Mouse (Mus musculus) midbrain, postnatal 0 days (tissue): ENCODE measurements at regions not wholly inside any gene's neighbourhood (a gene's known extent, or its start where the extent isn't known, plus 50 kb on each side); places are given as distances from the start of the nearest gene placed in this dataset.
A peak's percentile ranks its signal among the peaks of the same experiment; 100 is the strongest.

Source experiments
- ATAC-seq: fragments of 200-750 bp; cut with Nextera tagmentation; 2 replicates; pipeline ENCODE4 v1.8.0; 2017; ENCODE audit warnings: moderate number of reproducible peaks, mild to moderate bottlenecking, moderate TSS enrichment, moderate library complexity; ENCODE audit not compliant: low FRiP score
- DNase-seq: peaks from one replicate; pipeline ENCODE4 v3.0.0-alpha.2; 2015; ENCODE audit warnings: low spot score
- H3K27ac ChIP-seq: fragments of 300-500 bp; sonication (generic); 2 replicates; pipeline ENCODE4 v1.5.1; 2014; ENCODE audit warnings: low read depth, mild to moderate bottlenecking, low read length, mixed read lengths
- H3K27me3 ChIP-seq: fragments of 300-500 bp; sonication (generic); 2 replicates; pipeline ENCODE4 v1.6.1; 2014; ENCODE audit warnings: low read length, control low read depth, mixed read lengths; ENCODE audit not compliant: insufficient read depth
- H3K36me3 ChIP-seq: fragments of 300-500 bp; sonication (generic); 2 replicates; pipeline ENCODE4 v1.6.1; 2014; ENCODE audit warnings: low read length, control low read depth, mixed read lengths; ENCODE audit not compliant: insufficient read depth
- H3K4me1 ChIP-seq: fragments of 300-500 bp; sonication (generic); 2 replicates; pipeline ENCODE4 v1.6.1; 2014; ENCODE audit warnings: mild to moderate bottlenecking, control low read depth, antibody characterized with exemption, low read length, mixed read lengths; ENCODE audit not compliant: insufficient read depth
- H3K4me2 ChIP-seq: fragments of 300-500 bp; sonication (generic); 2 replicates; pipeline ENCODE4 v1.6.1; 2014; ENCODE audit warnings: low read depth, mild to moderate bottlenecking, low read length, mixed read lengths; ENCODE audit not compliant: poor library complexity, severe bottlenecking
- H3K4me3 ChIP-seq: fragments of 300-500 bp; sonication (generic); 2 replicates; pipeline ENCODE4 v1.5.1; 2014; ENCODE audit warnings: low read depth, mild to moderate bottlenecking, low read length, moderate library complexity
- H3K9ac ChIP-seq: fragments of 300-500 bp; sonication (generic); replicated peaks from 2 replicates; pipeline ENCODE4 v1.6.1; 2014; ENCODE audit warnings: mild to moderate bottlenecking, low read length, moderate library complexity, mixed read lengths; ENCODE audit not compliant: poor library complexity, severe bottlenecking
- H3K9me3 ChIP-seq: fragments of 300-500 bp; sonication (generic); 2 replicates; pipeline ENCODE4 v1.6.1; 2016; ENCODE audit warnings: low read length, control low read depth
- CTCF ChIP-seq: IDR thresholded peaks from 2 replicates; pipeline ENCODE4 v1.5.1; 2016; ENCODE audit warnings: antibody characterized with exemption, mild to moderate bottlenecking
- WGBS: fragments of 180-500 bp; shearing (Covaris S2); extraction: QIAGEN DNeasy Blood & Tissue Kit; methylation state at CpG from one replicate; pipeline ENCODE4 v1.1.7; 2014; 5-methylcytosine and 5-hydroxymethylcytosine counted together

DNA sequence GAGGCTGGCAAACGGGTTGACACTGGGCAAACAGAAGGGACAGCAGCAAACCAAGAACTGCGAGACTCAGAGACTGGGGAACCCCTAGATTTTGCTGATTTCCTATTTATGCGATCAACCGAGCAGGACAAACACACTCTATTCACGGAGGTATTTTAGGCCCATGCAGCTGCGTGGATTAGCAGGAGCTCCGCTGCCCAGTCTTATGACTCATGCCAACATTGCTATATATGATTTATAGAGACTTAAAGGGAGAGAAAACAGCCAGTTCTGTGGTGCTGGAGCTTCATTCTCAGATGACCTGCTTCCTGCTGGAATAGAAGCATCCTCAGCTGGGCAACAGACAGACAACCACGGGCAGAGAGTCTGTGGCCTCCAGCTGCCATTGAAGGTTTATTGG, 71.2 kb upstream of the Maml3 start:
- H3K27me3 ChIP-seq = no peaks in the 10 kb centered on the region

GRCm38 (mm10) chr3:52178851-52179250, 74.0 kb upstream of the Maml3 start:
- WGBS = 73% methylated on average over 9 of the region's 9 CpGs
- peaks cover 12% of the 10 kb centered on the region for H3K4me1 ChIP-seq
- H3K9me3 ChIP-seq = no peaks in the 10 kb centered on the region
- DNase-seq = no peak
- no peaks in the 10 kb centered on the region for H3K27me3 ChIP-seq
- H3K4me2 ChIP-seq = no peak overlapping the region
- ATAC-seq = no peak
- H3K27ac ChIP-seq = peak overlapping the region; percentile 69; the same call in 1 of the 2 replicates
- no peaks in the 10 kb centered on the region for H3K36me3 ChIP-seq
- H3K9ac ChIP-seq = no peak overlapping the region
- TF ChIP-seq CTCF = no peak
- H3K4me3 ChIP-seq = no peak overlapping the region

More for the DNA sequence above, 71.2 kb upstream of the Maml3 start:
- Histone ChIP-seq H3K4me3 (no peak overlapping the region), H3K9ac (no peak overlapping the region), H3K27ac (no peak overlapping the region), H3K9me3 (no peaks in the 10 kb centered on the region), H3K36me3 (no peaks in the 10 kb centered on the region), H3K4me1 (peaks cover 12% of the 10 kb centered on the region), H3K4me2 (no peak overlapping the region)
- WGBS = 62% methylated on average over 8 of the region's 8 CpGs
- DNase-seq (no peak), ATAC-seq (no peak)
- no peak for TF ChIP-seq CTCF

DNA sequence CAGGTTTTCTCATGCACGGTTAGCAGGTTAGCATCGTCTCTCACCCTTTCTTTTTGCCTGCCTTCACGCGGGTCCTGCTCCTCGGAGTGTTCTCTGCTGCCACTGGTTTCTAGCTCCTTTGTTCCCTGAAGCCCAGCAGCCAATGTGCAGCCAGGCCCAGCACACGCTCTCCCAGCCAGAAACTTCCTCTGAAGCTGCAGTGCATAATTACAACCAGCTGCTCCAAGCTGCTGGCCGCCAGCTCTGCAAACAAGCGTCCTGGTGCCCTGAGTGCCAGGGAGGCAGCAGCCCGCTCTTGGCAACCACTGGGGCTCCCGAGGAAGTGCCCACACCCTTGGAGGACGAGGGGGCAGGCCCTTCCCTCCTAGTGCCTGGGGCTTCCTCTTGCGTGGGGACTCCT, 74.8 kb upstream of the Maml3 start:
- no peaks in the 10 kb centered on the region for H3K27me3 ChIP-seq
- DNase-seq (peak; percentile 94), ATAC-seq (peak; percentile 88)
- peak overlapping the region; percentile 69 for H3K27ac ChIP-seq
- H3K36me3 ChIP-seq = no peaks in the 10 kb centered on the region
- no peaks in the 10 kb centered on the region for H3K9me3 ChIP-seq
- TF ChIP-seq CTCF = no peak
- no peak overlapping the region for H3K9ac ChIP-seq
- H3K4me3 ChIP-seq = no peak overlapping the region
- WGBS = 2% methylated on average over 12 of the region's 12 CpGs
- H3K4me1 ChIP-seq = peaks cover 12% of the 10 kb centered on the region
- H3K4me2 ChIP-seq = peak overlapping the region; percentile 39

GRCm38 (mm10) chr3:52180306-52180705, 75.4 kb upstream of the Maml3 start:
- no peak overlapping the region for H3K9ac ChIP-seq
- DNase-seq (no peak), ATAC-seq (no peak)
- peaks cover 12% of the 10 kb centered on the region for H3K4me1 ChIP-seq
- 29% methylated on average over 8 of the region's 8 CpGs for WGBS
- TF ChIP-seq CTCF = no peak
- H3K36me3 ChIP-seq = no peaks in the 10 kb centered on the region
- H3K27me3 ChIP-seq = no peaks in the 10 kb centered on the region
- H3K4me2 ChIP-seq = no peak overlapping the region
- H3K9me3 ChIP-seq = no peaks in the 10 kb centered on the region
- no peak overlapping the region for H3K4me3 ChIP-seq
- H3K27ac ChIP-seq = peak overlapping the region; percentile 26; the same call in 1 of the 2 replicates

DNA sequence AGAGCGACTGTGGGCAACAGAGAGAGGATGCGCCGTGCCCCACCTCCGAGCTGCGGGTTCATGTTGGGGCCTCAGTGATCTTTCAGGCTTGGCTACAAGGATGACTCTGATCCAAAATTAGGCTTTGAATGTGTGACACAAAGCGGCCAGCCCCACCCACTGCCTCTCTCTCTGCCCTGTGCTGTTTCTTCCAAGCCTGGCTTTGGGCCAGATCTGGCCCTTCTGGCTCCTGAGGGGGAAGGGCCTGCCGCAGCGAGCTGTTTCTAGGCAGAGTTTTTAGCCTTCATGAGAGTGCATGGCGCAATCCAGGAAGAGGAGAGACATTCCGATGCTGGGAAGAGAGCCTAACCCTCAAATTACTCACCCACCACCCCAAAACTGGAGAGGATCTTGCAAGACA, 75.9 kb upstream of the Maml3 start:
- no peak overlapping the region for H3K4me3 ChIP-seq
- no peaks in the 10 kb centered on the region for H3K9me3 ChIP-seq
- 27% methylated on average over 10 of the region's 10 CpGs for WGBS
- ATAC-seq (no peak), DNase-seq (peak; percentile 91)
- 0 out of 2 replicates have a peak overlapping the region, but pooled peaks have one; percentile 26 for H3K27ac ChIP-seq
- H3K4me1 ChIP-seq = peaks cover 12% of the 10 kb centered on the region
- H3K27me3 ChIP-seq = no peaks in the 10 kb centered on the region
- H3K36me3 ChIP-seq = no peaks in the 10 kb centered on the region
- TF ChIP-seq CTCF = no peak
- no peak overlapping the region for H3K4me2 ChIP-seq
- no peak overlapping the region for H3K9ac ChIP-seq

- H3K36me3 ChIP-seq = no peaks in the 10 kb centered on the region
- ATAC-seq (no peak), DNase-seq (no peak)
- H3K4me3 ChIP-seq = no peak overlapping the region
- H3K27me3 ChIP-seq = no peaks in the 10 kb centered on the region
- peaks cover 12% of the 10 kb centered on the region for H3K4me1 ChIP-seq
- no peak overlapping the region for H3K27ac ChIP-seq
- no peak overlapping the region for H3K4me2 ChIP-seq
- no peak overlapping the region for H3K9ac ChIP-seq
- 87% methylated on average over 9 of the region's 9 CpGs for WGBS
- H3K9me3 ChIP-seq = no peaks in the 10 kb centered on the region
- TF ChIP-seq CTCF = no peak
Measured at GRCm38 (mm10) chr3:52181326-52182101, 76.6 kb upstream of the Maml3 start.
